Mouse (Mus musculus) liver, adult 2 months (tissue): Measurements from ENCODE around the gene Elmod2.

Experiments used
- CTCF ChIP-seq: fragments of 200-500 bp; IDR thresholded peaks from 2 replicates; pipeline ENCODE4 v1.5.1; 2011; ENCODE audit warnings: low read depth, low read length, control low read depth
- POLR2A ChIP-seq: fragments of 200-500 bp; IDR thresholded peaks from 2 replicates; pipeline ENCODE4 v1.6.1; 2011; ENCODE audit warnings: low read length, control low read depth; ENCODE audit not compliant: insufficient read depth; ENCODE audit errors: extremely low read depth

GRCm38 (mm10) chr8:83315691-83316090 lies 16.6 kb downstream of the Elmod2 start:
- TF ChIP-seq POLR2A: no peak
- TF ChIP-seq CTCF: no peak
